Mouse (Mus musculus): Measurements from ENCODE around the gene Urah.

Urah gene

GRCm38 (mm10) chr7:140834968-140835757 lies at the start of gene Urah:
Gene Urah, plus strand, starts transcription at chr7:140835018.
- no peak for DNase-seq (ENCODE audit: extremely low read depth, low read depth)

DNA sequence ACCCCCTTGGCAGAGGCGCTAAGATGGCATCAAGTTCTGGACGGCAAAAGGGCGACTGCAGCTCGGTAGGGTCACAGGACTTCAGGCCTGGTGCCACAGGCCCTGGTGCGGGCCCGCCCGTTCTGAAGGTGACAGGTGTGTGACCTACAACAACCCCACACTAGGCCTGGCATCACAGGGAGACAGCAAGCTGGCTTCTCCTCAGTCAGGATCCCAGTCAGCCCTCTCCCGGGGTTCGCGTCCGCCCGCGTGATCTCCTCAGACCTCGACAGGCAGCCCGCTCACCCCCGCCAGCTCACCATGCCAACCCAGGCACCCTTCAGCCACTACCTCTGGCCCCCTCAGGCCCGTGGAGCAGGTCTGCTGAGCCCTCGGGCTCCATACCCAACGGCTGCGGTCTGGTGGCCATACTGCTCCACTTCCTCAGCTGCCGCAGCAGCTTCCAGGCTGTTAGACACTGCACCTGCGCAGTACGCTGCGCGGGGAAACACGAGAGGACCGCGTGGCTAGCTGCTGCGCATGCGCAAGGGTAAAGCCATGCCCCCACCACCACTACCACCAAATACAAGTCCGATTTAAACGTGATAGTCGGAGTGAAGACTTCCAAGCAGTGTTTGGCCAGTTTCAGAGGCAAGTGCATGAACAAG lies 47.3 kb upstream of the Urah start, which contains the start of gene Syce1:
TSS of gene Syce1 (minus strand) at position 447 of the 647 bp plus-strand sequence.
- no peak for DNase-seq (ENCODE audit: extremely low read depth, low read depth)

DNA sequence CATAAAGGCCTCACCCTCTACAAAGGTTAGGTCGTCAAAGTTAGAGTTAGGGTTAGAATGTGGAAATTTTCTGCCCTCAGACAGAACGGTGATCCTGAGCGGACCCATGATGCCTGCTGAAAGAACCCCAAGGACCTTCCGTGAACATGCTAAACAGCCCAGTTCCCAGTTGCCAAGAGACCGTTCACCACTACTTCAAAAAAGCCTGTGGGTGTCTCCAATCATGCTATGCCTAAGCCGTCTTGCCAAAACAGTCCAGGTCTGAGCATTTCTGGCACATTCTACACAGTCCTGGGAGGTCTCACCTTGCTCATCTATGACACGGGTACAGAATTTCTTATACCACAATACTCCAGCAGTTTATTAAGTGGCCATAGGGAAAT lies 46.8 kb upstream of the Urah start:
- no peak for DNase-seq (ENCODE audit: extremely low read depth, low read depth)

DNA sequence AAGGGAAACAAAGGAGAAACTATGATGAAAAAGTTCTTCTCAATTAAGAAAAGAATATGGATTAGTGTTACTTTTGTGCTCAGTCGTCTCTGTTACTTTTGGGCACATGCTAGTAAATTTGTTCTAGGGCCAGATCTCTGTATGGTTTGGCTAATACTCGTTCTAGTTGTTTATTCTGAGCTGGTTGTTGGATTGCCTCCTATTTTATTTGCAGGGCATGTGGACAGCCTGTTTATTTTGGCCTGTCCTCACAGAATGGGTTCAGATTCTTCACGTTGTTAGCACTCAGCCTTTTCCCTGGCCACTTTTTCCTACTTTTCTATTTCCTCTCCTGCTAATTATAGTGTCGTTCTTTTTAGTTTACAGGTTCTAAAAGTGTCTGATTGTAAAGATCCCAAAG lies 41.3 kb upstream of the Urah start:
- no peak for DNase-seq (ENCODE audit: extremely low read depth, low read depth)

GRCm38 (mm10) chr7:140797619-140798018 lies 37.2 kb upstream of the Urah start:
- DNase-seq (ENCODE audit: extremely low read depth, low read depth): no peak

- DNase-seq (ENCODE audit: extremely low read depth, low read depth): no peak
Observed at GRCm38 (mm10) chr7:140798212-140798611, 36.6 kb upstream of the Urah start.

- DNase-seq (ENCODE audit: extremely low read depth, low read depth): no peak
Observed at GRCm38 (mm10) chr7:140802629-140803028, 32.2 kb upstream of the Urah start.

DNA sequence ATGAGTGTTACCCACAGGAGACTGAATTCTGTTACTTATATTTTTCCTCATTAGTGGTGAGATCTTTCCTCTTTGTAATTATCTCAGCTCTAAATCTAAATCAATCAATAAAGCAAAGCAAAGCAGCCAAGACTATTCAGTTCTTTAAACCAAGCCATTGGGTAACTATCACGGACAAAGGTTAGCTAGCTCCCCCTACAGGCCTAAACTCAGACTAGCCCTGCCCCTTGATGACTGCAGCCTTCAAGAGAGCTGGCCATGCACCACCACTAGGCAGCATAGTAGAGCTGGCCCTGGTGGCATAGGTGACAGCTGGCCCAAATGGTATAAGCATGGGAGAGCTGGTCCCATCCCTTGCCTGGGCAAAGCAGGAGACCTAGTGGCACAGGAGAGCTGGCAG lies 29.1 kb upstream of the Urah start:
- DNase-seq (ENCODE audit: extremely low read depth, low read depth): peak; percentile 26

DNA sequence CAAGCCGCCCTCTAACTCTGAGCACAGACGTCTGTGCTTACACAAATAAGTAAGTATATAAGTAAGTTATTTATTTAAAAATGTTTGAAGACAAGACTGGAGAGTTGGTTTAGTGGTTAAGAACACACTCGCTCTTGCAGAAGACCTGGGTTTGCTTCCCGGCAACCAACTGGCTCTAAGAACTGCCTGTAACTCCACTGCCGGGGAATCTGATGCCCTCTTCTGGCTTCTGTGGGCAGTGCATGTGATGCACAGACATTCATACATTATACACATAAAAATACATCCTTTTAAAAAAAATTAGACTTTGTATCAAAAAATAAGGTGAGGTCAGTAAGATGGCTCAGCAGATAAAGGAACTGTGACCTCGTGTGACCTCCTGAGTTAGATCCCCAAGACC lies 24.3 kb upstream of the Urah start:
- peak; percentile 21 for DNase-seq (ENCODE audit: extremely low read depth, low read depth)

DNA sequence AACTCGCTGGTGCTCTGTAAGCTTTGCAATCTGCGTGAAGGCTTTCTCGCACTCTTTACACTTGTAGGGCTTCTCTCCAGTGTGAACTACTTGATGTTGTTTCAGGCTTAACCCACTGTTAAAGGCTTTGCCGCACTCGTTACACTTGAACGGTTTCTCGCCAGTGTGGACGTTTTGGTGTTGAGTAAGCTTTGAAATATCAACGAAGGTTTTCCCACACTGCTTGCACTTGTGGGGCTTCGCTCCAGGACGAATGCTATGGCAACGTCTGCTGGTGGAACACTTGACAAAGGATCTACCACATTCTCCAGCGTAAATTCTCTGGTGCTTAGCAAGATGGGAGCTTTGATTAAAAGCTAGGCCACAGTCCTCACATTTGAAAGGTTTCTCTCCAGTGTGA lies 23.1 kb upstream of the Urah start:
- no peak for DNase-seq (ENCODE audit: extremely low read depth, low read depth)

DNA sequence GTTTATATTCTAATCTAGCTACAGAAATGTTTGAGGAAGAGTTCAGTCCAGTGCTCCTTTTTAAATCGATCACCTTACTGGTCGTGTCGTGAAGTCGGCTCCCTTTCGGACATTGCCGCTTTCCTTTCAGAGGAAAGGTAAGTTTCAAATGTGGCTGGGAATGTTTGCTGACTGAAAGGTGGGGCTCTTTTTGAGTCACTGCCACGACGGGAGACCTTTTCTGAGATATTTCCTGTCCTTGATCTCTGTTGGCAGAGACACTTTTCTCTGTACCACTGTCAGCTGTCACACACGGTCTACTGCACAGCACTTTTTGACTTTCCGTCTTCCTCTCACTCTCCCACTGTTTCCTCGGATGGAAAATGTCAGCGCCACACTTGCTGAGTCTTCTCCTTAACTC lies 22.0 kb upstream of the Urah start:
- DNase-seq (ENCODE audit: extremely low read depth, low read depth): no peak

GRCm38 (mm10) chr7:140820173-140820572 lies 14.6 kb upstream of the Urah start:
- no peak for DNase-seq (ENCODE audit: extremely low read depth, low read depth)

DNA sequence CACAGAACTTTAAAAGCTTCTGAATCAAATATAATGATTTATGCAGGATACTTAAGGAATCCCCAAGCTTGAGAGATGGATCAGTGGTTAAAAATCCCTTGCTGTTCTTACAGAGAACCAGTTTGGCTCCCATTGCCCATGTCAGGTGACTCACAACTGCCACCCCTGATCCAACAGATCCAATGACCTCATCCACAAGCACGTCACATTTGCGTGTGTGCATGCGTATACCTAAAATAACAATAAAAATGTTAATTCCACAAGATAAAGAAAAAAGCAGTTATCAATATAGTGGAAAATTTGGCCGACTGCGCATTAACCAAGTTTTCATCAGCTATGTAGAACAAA lies 13.5 kb upstream of the Urah start:
- no peak for DNase-seq (ENCODE audit: extremely low read depth, low read depth)

DNA sequence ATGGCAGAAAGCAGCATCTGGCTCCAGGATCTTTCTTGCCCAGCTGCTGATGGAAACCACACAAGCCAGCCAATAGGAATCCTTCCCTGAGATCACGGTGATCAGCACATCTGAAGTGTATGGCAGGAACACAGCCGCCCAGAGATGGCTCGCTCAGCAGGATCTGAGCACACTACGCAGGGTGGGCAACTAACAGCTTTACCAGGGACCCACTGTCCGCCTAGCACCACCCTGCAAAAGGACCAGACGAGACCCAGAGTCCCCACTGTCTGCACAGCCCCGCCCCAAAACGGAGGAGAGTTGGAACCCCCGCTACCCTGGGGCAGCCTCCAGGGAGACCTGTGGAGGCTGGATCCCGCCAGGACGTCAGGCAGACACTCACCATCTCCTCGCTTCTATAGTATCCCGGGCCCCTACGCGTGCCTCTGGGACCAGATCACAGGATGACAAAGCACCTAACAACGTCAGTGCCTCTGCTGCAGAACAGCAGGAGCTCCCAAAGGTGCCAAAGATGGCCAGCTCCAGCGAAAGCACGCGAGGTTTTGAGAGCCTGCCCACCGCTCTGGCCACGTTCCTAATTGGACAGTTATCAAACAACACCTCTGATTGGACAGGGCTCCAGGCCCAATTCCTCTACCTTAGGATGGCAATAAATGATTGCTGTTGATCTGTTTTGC lies 13.0 kb upstream of the Urah start, which contains the start of gene Zfp941:
TSS of gene Zfp941 (minus strand) at position 526 of the 677 bp plus-strand sequence.
- no peak for DNase-seq (ENCODE audit: extremely low read depth, low read depth)

DNA sequence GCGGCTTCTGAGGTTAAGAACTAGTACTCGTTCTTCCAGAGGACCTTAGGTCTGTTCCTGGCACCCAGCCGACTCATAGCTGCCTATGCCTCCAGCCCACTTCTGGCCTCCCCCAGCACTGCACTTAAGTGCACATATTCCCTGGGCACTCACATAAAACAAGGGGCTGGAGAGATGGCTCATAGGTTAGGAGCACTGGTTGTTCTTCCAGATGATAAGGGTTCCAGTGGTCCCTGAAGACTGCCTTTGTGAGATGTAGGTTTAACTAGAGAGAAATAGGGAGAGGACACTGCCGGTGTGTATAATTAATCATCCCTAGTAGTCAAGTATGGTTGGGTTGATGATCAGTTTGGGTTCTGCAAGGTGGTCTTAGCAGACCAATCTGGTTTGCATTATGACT lies 12.1 kb upstream of the Urah start:
- no peak for DNase-seq (ENCODE audit: extremely low read depth, low read depth)

- no peak for DNase-seq (ENCODE audit: extremely low read depth, low read depth)
Observed at GRCm38 (mm10) chr7:140828171-140828881, 6.5 kb upstream of the Urah start.

- no peak for DNase-seq (ENCODE audit: extremely low read depth, low read depth)
Observed at GRCm38 (mm10) chr7:140831447-140831846, 3.4 kb upstream of the Urah start.

- no peak for DNase-seq (ENCODE audit: extremely low read depth, low read depth)
Observed at GRCm38 (mm10) chr7:140833341-140833740, 1.5 kb upstream of the Urah start.

DNA sequence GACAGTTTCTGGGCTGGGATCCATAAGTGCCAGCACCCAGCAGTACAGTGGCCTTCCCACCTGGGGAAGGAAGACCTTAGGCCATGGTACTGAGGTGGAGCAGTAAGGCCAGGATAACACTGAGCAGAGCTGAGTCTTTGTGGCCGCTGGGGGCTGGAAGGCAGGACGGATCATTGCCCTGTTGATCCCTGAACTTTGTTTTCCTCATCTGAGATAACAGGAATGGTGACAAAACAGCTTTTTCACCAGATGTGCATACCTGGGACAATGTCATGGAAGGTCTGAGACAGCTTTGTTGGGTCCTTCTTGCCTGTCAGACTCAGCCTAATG lies 905 bp downstream of the Urah start:
- no peak for DNase-seq (ENCODE audit: extremely low read depth, low read depth)

DNA sequence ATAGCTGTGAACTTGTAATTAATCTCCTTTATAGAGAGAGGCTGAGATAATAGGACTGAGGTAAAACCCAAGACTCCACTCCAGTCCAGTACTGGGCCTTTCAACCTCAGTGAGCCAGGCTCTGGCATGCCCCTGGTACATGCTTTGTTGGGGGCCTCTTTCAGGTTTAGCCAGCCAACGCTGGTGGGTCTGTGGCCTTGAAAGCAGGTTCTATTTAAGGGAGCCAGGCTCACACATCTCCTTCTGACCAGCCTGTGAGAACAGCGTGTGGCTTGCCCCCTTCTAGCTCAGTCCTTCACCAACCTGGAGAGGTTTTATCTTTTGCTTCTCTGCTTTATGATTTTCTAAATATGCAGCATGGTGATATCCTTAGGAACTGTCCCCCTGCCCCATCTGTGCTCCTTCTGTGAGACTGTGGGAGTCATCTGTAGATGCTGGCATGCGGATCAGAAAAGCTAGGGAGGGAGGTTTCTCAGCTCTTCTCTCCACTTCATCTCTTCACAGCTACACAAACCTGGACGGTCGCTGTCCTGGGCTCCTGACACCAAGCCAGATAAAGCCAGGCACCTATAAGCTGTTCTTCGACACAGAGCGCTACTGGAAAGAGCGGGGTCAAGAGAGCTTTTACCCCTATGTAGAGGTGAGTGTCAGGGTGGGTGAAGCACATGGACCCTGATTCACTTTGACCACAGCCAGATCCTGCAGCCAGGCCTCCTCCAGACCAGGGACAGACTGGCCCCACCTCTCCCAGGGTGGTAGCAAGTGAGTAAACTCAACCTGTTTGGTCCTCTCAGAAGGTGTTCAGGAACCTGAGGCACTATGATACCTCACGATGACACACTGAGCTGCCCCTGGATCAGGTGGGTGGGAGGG lies 1.7 kb downstream of the Urah start:
- no peak for DNase-seq (ENCODE audit: extremely low read depth, low read depth)

DNA sequence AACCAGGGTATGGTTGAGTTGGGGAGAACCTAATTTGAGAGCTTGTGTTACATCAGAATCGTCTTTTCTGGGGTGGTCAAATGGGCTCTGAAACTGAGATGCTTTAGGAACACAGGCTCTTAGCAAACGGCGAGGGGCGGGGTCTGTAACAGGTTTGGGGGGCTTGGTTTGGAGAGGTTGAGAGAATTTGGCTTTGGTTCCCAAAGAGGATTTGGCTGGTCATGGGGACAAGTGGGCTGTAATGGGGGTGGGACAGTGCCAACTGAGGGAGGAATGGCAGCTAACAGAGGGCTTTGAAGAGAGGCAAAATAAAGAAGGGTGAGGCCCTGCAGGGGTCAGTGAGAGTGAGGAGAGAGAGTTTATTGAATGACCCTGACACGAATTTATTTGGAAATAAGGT lies 4.7 kb downstream of the Urah start:
- DNase-seq (ENCODE audit: extremely low read depth, low read depth): no peak
